ENCODE assay signal across 9 mouse cellular contexts in genomic region chr19:47387395-47387794, GRCm38 (mm10).
DNase-seq lines count a peak whose midpoint lies in the region; ATAC-seq and TF ChIP-seq lines count a peak whose summit lies in the region.
"Had no signal": no experiment of that assay in that cellular context is flagged by ENCODE, and none has a peak within 500 bp of the region (broad histone marks: within the 10 kb centered on the region; RNA-seq: fewer than 3 reads in every experiment).

No protein-coding gene starts in this region.

- H3K4me2 ChIP-seq in kidney, embryonic 15.5 days, result no peak overlapping the region
- no peak overlapping the region for H3K4me2 ChIP-seq in neural tube, embryonic 15.5 days
- no peak overlapping the region for H3K4me2 ChIP-seq in midbrain, postnatal 0 days (ENCODE audit: low read depth, low read length, poor library complexity, severe bottlenecking)

- WGBS in kidney, embryonic 15.5 days, result 8% methylated on average over 6 of the region's 6 CpGs
- 45% methylated on average over 6 of the region's 6 CpGs for WGBS in limb, embryonic 10.5 days
- WGBS in neural tube, embryonic 15.5 days, result 50% methylated on average over 6 of the region's 6 CpGs
- 58% methylated on average over 6 of the region's 6 CpGs for WGBS in midbrain, postnatal 0 days

- no peak for DNase-seq in kidney, adult 18-20 months
- peak; percentile 32 to 49 for DNase-seq in heart, adult 9 months (ENCODE audit: low spot score in 2 of 2)
- no peak for DNase-seq in limb, embryonic 10.5 days (ENCODE audit: low spot score)
- DNase-seq in adrenal gland, adult 18-20 months (ENCODE audit: low spot score in 2 of 2), result no peak
- no peak for DNase-seq in cerebellum, adult 9-10 months
- DNase-seq in midbrain, postnatal 0 days (ENCODE audit: low spot score), result no peak

- peaks cover 37% of the 10 kb centered on the region for H3K4me1 ChIP-seq in kidney, embryonic 15.5 days
- peaks cover 34% of the 10 kb centered on the region for H3K4me1 ChIP-seq in limb, embryonic 10.5 days
- peaks cover 8% of the 10 kb centered on the region; the same call in 1 of the 2 replicates for H3K4me1 ChIP-seq in neural tube, embryonic 15.5 days
- no peaks in the 10 kb centered on the region for H3K4me1 ChIP-seq in midbrain, postnatal 0 days (ENCODE audit: insufficient read depth, low read length)

- no peaks in the 10 kb centered on the region for H3K9me3 ChIP-seq in kidney, embryonic 15.5 days (replicated peaks)
- no peaks in the 10 kb centered on the region for H3K9me3 ChIP-seq in limb, embryonic 10.5 days (replicated peaks)
- H3K9me3 ChIP-seq in neural tube, embryonic 15.5 days (replicated peaks), result no peaks in the 10 kb centered on the region
- H3K9me3 ChIP-seq in midbrain, postnatal 0 days (ENCODE audit: low read length), result no peaks in the 10 kb centered on the region

- no peak for TF ChIP-seq CTCF in midbrain, postnatal 0 days (IDR thresholded peaks at IDR 0.05)

- H3K36me3 ChIP-seq in kidney, embryonic 15.5 days, result no peaks in the 10 kb centered on the region
- no peaks in the 10 kb centered on the region for H3K36me3 ChIP-seq in limb, embryonic 10.5 days
- H3K36me3 ChIP-seq in neural tube, embryonic 15.5 days, result no peaks in the 10 kb centered on the region
- H3K36me3 ChIP-seq in midbrain, postnatal 0 days (ENCODE audit: insufficient read depth, low read length), result no peaks in the 10 kb centered on the region

- H3K27me3 ChIP-seq in kidney, embryonic 15.5 days, result no peaks in the 10 kb centered on the region
- H3K27me3 ChIP-seq in limb, embryonic 10.5 days (ENCODE audit: low read depth, poor library complexity, severe bottlenecking), result no peaks in the 10 kb centered on the region
- no peaks in the 10 kb centered on the region for H3K27me3 ChIP-seq in neural tube, embryonic 15.5 days (replicated peaks)
- no peaks in the 10 kb centered on the region for H3K27me3 ChIP-seq in midbrain, postnatal 0 days (ENCODE audit: insufficient read depth, low read length)
- H3K27me3 ChIP-seq: CH12.LX had no signal

- no peak overlapping the region for H3K4me3 ChIP-seq in kidney, embryonic 15.5 days (replicated peaks)
- H3K4me3 ChIP-seq in limb, embryonic 10.5 days, result no peak overlapping the region
- H3K4me3 ChIP-seq in neural tube, embryonic 15.5 days (replicated peaks), result no peak overlapping the region
- H3K4me3 ChIP-seq in midbrain, postnatal 0 days (ENCODE audit: low read depth, low read length), result no peak overlapping the region

- peak; percentile 14 for ATAC-seq in kidney, embryonic 15.5 days (replicated peaks; ENCODE audit: low FRiP score)
- ATAC-seq in neural tube, embryonic 15.5 days (ENCODE audit: low FRiP score), result no peak
- ATAC-seq in midbrain, postnatal 0 days (ENCODE audit: low FRiP score), result no peak

- no peak overlapping the region for H3K9ac ChIP-seq in kidney, embryonic 15.5 days
- H3K9ac ChIP-seq in neural tube, embryonic 15.5 days (replicated peaks), result no peak overlapping the region
- no peak overlapping the region for H3K9ac ChIP-seq in midbrain, postnatal 0 days (replicated peaks; ENCODE audit: low read length, poor library complexity, severe bottlenecking)

- H3K27ac ChIP-seq in kidney, embryonic 15.5 days, result peak overlapping the region; percentile 89
- H3K27ac ChIP-seq in limb, embryonic 10.5 days, result peak overlapping the region; percentile 59
- H3K27ac ChIP-seq in neural tube, embryonic 15.5 days (replicated peaks), result peak overlapping the region; percentile 41; the same call in 1 of the 2 replicates
- H3K27ac ChIP-seq in midbrain, postnatal 0 days (ENCODE audit: low read depth, low read length), result no peak overlapping the region

Comparison
In these comparisons a context has a peak if more than half of its experiments do, and no peak if none do; other contexts are left out.
1. DNase-seq: peak in heart, adult 9 months (2 of 2); none in kidney, adult 18-20 months (single experiment), limb, embryonic 10.5 days (single experiment), adrenal gland, adult 18-20 months (0 of 2), cerebellum, adult 9-10 months (single experiment) and midbrain, postnatal 0 days (single experiment).